Mouse (Mus musculus): Measurements from ENCODE around the gene Cyp26b1.

Gene Cyp26b1

DNA sequence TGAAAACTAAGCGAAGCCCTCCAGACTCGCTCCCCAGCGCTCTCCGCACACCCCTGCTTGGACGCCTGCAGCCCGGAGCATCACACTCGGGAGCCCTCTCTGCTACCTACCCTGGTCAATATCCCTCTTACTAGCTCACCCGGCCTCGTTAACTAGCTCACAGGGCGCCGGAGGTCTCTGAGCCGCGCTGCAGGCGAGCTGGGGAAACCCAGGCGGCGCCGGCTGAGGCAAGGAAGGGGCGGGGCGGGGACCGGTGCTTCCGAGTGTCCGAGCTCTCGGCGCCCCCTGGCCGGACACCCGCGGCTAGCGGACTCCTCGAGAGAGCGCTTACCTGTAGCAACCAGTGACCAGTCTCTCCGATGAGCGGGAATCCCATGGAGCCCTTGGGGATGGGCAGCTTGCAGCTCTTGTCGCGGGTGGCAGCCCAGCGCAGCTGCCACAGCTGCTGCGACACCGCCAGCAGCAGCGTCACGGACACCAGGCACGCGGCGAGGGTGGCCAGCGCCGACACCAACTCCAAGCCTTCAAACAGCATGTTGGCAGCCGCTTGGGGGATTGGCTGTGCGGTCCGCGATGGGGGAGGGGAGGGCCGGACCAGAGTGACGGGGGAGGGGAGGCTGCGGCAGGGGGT is 6.1 kb downstream of the Cyp26b1 start:
- no peak for DNase-seq (ENCODE audit: low spot score)

DNA sequence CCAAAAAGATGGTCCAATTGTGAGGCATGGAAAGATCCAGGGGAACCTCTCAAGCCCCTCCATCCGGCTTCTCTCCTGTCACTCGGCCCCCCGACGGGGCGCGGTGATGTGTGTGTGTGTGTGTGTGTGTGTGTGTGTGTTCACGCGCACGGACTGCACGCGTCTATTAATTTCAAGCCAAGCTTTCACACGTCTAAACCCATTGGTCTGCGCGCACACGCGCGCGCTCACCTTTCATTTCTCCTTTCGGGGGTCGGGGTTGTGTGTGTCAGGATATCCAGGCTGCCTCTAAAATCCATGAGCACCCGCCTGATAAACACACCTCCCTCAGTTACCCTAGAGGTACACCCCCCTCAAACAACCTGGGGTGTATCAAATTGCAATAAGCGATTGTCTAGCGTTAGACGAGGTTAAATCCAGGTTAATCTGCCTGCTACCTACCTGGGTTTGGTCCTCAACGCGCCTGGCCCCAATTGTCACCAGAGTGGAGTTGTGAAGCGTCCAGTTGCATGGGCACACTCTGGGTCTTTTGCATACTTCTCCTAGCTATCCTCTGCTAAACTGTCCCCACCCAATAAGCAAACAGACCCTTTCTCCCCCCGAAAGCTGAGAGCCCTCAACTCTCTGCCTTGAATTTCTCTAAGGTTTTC is 7.0 kb downstream of the Cyp26b1 start:
- no peak for DNase-seq (ENCODE audit: low spot score)

DNA sequence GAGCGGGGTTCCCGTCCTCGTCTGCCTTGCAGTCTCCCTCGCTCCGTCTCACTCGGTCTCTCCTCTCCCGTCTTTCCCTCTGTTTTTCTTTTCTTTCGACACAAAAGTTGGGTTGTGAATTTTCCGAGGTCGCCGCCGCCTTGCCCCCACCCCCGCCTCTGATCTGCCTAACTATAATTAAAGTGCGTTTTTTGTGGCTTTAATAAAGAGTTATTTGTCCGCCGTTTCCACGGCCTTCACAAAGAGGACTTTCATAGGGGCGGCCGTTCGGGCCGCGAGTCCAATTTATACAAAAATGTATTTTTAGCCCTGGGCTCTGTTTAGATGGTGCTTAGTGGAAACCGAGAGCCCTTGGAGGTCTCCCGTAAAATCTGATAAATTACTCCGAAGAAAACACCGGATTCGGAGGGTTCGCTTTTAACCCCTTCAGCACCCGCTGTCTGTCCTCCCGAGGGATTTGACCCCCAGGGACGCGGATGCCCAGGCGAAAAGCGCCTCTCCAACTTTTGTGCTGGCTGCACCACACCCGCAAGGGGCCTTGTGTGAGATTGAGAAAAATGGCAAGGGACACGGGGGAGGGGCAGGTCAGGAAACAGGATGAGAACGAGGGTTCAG is 7.9 kb downstream of the Cyp26b1 start:
- DNase-seq (ENCODE audit: low spot score) = no peak

DNA sequence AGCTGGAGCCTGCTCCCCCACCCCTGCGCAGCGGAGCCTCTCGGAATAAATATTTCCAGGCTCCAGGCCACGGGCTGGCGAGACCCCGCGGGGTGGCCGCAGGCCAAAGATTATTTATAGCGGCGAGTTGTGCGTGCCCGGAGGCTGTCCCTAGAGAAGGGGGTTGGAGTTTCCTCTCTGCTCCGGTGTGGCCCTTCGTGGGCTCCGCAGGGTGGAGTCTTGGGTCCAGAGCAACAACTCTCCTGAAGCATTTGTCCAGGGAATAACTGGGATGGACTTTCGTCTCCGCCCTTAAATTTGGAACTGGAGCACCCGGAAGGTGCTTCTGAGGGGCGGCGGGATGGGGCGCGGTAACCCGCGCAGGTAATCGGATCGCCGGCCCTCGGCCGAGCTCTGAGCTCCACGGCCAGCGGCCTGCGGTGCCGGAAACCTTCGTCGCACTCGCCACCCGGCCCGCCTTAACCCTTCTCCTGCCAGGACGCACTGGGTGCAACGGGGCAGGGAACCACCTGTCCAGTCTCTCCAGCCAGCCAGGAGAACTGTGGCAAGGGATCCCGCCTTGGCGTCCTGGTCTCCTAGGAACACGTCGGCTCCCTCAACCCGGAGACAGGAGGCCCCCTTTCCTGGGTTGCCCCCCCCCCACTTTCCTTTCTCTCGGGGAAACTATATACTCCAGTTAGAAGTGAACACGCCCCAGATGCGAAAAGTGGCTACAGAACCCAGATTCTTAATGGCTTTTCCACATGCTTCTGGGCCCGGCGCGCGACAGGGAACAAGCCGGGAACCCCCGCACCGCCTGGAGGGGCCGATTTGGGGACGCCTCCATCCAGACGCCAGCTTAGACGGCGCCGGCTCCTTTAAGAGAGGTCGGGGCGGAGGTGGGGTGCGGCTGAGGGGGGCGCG is 8.7 kb downstream of the Cyp26b1 start:
- no peak for DNase-seq (ENCODE audit: low spot score)

DNA sequence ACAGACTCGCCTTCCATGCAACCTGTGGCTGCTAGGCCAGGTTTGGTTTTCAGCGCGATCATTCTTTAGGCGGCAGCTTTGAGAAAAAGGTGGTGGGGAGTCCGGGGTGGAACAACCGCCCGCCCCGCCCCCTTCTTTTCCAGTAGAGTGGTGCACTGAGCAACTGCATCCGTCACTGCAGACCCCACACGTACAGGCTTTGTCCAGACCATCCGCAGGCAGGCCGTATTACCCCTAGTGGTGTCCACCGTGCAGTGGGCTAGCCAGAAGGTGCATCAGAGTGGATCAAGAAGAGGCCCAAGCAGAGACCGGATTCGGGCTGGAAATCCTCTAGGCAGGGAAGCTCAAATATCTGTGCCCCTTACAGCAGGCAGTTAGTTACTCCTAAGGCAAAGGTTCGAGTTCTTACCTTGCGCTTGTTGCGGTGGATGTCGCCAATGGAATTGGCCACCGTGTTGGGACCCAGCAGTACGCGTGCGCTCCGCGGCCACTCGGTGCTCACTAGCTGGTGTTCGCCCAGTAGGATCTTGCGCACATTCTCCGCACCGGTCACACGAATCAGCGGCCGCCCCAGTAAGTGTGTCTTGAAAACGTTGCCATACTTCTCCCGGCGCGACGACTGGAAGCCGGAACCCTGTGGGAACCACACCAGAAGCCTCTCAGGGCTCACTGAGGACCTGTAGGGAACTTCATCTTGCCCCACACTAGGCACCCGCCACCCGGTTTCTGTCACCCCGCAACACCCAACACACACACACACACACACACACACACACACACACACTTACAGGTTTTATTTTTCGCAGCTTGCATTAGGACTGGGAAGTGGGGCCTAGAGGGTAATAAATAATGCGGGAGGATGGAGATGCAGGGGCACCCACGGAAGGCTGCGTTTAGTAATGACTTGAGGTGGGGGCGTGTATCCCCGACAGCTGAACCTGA is 9.6 kb downstream of the Cyp26b1 start:
- DNase-seq (ENCODE audit: low spot score) = no peak

DNA sequence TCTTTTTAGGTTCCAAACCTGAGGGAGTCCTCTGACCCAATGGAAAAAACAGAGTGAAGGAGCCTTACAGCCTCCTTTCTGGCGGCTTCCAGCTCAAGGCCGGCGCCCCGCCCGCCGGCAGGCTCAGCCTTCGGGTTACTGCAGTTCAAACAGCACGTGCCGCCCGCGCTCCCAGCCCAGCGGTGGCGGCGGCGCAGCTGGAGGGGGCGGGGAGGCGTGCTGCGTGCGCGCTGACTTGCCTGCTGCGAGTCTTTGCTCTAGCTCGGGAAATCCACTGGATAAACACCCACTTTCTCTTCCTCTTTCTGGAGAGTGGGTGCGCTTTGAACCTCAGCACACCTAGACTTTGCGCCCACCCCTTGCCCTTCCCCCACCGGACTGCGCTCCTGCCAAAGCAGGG is 10.3 kb downstream of the Cyp26b1 start:
- DNase-seq (ENCODE audit: low spot score) = peak; percentile 69

DNA sequence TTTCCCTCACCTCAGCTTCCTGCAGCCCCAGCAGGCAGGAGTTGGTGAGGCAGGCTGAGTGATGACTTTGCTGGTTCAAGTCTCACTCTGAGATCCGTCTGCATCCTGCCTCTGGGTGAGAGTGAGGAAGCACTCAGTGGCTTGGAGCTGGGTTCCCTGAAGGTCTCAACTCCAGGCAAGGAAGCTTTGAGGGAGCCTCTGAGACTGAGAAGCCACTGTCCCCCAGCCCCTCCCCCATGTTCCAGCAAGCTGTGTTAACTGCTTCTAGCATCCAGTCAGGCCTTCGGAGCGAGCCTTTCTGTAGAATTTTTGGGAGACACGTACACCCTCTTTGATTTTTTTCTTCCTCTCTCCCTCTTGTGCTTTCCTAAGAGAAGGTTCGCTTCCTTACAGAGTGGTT is 10.9 kb downstream of the Cyp26b1 start:
- DNase-seq (ENCODE audit: low spot score) = no peak

DNA sequence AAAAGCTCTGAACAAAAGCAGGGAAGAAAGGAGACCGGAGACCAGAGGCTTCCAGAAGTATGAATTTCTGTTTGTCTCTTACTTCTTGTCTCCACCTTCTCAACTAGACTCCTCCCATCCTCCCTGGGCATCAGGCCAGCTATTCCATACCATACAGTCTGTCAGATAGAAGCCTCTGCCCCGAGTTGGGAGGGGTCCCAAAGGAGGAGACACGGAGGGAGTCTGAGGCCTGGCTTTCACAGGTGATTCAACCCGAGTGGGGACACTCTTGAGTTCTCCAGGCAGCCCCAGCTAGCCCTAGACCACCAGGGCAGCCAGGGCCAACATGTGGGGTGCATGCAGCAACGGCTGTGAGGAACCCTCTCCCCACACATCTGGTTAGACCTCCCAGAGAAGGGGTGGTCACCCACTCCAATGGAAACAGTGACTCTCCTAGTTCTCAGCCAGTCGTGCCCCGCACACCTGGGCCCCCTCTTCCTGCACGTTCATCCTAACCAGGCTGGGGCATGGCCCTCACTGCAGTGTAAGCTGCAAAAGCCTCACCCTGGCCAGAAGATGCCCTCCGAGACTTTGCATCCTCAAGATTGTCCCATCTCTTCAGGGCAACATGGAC is 11.8 kb downstream of the Cyp26b1 start:
- no peak for DNase-seq (ENCODE audit: low spot score)

DNA sequence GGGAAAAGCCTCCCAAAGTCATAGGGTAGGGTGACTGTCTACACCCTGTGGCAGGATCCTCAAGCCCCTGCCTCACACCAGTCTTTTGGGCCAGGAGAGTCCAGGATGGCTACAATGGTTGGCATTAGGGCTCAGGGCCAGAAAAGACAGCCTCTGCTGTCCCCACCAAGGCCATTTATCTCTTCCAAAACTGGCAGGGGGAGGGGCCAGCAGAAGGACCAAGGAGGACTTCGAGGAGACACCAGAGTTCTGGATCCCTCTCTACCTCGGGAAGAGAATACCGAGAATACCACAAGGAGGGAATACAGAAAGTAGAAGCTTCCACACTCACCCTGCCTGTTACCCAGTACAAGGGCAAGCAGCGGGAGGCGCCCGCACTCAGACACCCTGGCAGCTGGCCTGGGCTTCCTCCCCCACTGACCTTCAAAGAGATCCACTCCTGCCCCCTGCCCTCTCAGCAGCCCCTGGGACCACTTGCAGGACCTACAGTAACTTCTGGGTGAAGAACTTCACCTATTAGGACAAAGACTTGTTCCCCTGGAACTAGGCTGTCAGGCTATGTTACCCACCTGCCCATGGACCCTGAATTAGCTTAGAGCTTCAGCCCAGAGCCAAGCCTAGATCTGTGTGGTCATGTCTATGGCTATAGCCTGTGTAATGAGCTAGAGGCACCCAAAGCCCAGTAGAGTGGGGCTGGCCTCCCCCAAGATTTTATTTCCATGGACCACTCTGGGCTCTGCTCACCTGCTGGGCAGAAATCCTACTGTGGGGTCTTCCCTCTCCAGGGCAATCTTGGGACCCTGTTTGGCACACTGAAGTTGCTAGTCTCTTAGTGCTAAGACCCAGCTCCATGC is 12.5 kb downstream of the Cyp26b1 start:
- no peak for DNase-seq (ENCODE audit: low spot score)

DNA sequence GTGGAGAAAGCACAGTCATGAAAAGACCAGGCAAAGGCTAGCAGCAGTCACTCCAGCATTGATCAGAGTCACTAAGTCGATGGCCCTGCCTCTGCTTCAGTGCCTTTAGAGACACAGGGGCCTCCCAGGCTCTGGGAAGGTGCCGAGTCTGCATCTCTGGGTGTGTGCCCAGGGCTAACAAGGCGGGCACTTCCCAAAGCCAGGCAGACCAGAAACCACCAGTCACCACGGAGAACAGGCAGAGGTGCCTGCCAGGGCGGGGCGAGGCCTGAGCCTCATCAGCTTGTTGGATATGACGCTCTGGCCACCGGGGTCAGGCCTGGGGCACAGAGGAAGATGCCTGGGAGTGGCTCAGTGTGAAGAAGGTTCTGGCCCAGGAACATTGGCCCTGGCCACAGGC is 14.2 kb downstream of the Cyp26b1 start:
- DNase-seq (ENCODE audit: low spot score) = no peak

DNA sequence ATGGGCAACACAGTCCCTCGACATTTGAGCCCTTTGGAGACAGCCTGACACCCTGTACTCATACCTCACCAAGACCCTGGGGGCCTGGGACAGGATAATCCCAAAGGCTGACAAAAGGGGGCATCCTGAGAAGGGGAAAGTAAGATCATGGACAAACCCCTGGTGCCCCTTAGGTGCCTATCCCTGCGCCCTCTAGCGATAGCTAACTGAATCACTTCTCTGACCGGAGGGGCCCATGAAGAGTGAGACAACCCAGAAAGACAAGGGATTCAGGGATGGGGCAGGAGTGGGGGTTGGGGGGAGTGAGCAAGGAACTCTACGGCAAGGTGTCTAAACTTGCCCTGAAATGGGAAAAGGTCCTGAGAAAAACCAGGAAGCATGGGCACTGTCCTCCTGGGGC is 14.8 kb downstream of the Cyp26b1 start:
- DNase-seq (ENCODE audit: low spot score) = no peak

DNA sequence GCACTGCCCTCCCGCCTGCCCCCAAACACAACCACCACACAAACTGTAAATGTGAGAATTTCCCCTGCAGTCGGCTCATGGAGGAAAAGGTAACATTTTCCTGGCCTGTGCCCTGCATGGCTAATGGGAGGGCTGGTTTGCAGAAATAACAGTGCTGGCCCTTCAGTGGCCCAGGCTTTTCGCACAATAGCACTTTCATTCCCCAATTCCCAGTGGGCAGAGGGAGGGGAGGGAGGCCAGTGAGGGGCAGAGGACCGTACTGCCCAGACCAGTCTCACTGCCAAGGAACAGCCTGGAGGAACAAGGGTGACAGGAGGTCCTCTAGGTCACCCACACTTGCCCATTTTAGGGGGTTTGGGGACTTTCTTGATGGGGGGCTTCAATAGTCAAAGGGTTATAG is 15.8 kb downstream of the Cyp26b1 start:
- DNase-seq (ENCODE audit: low spot score) = no peak

DNA sequence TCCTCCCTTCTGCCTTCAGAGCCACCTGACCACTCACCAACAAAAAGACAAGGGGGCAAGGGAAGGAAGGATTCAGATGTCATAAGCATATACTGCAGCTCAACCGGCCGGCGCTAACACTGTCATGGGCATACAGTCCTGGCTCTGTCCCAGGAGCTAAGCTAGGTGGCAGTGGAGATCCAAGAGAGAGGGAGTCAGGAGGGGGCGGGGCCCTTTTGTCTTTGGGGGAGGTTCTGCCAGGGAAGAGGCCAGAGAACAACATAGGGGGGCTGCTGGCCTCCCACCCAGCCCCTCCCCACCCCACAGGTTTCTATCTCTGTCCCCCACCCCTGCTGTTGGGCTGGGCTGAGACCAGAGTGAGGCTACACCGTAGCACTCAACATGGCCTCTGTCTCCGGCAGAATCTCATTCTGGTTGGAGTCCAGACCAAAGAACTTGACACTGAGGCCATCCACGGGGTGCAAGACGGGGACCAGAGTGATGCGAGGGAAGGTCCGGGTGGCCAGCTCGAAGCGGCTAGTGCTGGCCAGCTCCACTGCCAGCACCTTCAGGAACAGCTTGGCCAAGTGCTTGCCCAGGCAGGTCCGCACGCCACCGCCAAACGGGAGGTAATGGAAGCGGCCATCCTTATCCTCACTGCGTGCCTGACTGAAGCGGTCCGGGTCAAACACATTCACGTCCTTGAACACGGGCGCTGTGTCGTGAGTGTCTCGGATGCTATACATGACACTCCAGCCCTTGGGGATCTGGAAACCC is 19.6 kb downstream of the Cyp26b1 start:
- no peak for DNase-seq (ENCODE audit: low spot score)

DNA sequence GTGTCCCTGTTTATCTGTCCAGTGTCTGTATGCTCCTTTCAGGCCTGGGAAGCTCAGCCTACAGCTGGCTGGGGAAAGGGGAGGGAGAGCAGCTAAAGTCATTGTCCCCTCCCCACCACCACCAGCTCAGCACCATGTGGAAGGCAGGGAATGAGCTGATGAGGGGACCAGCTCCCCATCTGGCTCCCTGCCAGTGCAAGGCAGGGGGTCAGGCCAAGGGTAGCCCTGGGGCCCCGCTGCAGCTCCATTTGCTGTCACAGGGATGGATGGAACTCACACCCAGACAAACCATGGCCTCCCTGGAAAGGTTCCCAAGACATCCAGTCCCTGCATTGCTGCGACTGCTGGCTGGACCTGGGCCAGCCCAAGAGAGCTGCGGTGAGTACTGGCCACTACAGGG is 23.7 kb downstream of the Cyp26b1 start:
- DNase-seq (ENCODE audit: low spot score) = no peak

DNA sequence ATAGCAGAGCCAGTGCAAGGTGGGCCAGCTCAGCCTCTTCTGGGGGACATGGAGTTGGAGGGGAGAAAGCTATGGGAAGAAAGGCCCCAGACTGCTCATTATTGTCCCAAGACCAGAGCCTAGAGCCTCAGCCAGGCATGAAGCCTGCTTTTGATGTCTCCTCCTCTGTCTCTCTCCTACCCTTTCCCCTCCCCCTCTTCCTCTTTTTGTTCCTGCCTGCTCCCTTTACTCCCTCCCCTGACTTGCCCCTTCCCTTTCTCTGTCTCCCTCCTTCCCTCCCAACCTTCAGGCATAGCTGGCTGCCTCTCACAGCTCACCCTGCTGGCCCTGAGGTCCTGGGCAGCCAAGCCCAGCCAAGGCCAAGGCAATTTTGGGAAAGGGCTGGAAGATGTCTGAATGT is 24.1 kb downstream of the Cyp26b1 start:
- DNase-seq (ENCODE audit: low spot score) = no peak

DNA sequence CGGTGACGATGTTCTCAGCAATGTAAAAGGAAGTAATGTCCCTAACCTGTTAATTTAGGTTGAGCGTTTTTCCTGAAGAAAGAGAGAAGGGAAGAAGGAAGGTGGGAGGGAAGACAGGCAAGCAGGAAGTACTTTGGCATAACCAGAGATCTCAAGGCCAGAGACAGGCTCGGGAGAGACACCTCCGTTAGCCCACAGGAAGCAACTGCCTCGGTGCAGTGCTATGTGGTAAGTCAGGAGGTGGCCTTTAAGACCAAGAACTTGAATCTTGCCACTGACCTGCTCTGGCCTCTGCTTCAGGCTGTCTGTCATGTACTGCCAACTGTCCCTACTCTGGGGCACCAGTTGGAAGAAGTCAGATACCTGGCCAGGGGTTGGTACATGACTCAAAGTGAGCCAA is 24.8 kb downstream of the Cyp26b1 start:
- no peak for DNase-seq (ENCODE audit: low spot score)

DNA sequence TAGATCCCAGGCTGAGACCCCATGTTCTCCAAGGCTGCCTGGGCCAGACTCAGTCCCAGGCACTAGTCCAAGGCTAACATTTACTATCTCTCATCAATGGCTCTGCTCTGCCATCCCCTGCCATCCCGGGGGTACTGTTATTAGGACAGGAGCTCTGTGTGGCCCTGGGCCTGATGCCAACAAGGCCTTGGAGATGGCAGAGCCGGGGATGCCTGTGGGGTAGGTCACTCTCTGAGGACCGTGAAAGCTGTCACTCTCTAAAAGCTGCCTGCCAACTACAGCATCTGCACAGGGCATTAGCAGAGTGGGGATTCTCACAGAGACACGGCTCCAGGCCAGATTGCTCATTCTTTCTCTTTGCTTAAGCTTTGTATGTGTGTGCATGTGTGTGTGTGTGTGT is 26.0 kb downstream of the Cyp26b1 start:
- DNase-seq (ENCODE audit: low spot score) = no peak

DNA sequence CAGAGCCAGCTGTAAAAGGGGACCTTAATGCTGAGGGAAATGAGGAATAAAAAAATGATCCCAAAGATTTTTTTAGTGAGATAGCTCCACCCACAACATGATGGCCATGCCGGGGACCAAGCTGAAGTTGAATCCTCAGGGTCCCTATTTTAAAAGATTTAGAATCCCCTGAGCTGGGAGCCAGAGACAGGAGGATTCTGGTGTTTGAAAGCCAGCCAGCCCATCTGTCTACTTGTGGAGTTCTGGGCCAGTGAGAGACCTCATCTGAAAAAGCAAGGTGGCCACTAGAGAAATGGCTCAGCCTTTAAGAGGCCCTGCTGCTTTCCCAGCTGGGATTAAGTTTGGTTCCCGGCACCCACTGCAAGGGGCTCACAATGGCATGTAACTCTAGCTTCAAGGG is 26.9 kb downstream of the Cyp26b1 start:
- no peak for DNase-seq (ENCODE audit: low spot score)

DNA sequence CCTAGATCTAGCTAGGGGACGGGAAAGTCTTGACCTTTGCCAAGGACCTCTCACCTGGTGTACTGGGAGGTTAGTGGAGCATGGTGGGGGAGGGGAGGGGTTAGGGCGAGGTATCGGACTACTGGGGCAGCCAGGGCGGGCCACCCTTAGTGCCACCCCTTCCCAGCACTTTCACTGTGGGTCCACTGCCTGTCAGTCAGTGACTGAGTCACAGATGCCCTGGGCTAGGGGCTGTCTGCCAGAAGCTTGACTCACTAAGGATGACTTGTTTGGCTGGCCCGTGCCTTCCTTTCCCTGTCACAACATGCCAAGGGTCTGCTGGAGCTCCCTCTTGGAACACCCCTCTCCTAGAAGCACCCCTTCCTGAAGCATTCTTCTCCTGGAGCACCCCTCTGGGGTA is 28.5 kb downstream of the Cyp26b1 start:
- no peak for DNase-seq (ENCODE audit: low spot score)

DNA sequence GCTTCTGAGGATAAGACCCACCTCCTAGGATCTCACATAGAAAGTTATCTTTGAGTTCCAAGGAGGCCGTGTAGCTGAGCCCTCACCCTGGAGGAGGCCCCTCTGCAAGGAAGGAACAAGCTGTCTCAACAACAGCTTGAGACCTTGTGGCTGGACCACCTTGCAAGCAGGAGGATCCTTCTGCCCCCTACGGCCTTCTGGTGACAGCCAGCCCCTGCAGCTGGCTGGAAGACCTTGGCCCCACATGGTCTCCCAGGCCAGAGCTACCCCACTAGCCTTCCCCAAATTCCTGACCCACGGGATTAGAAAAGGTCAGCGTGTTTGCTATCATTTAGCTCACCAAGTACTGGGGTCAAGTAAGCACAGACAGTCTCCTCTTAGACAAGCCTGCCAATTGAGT is 30.8 kb downstream of the Cyp26b1 start:
- no peak for DNase-seq (ENCODE audit: low spot score)
